Mouse (Mus musculus) intestine, embryonic 14.5 days (tissue): ENCODE results near the gene Otx2. TPM values are rescaled to one million over a fixed set of nuclear protein-coding genes. Genes with fewer than 3 reads are reported as not detected.

Source experiments
- ATAC-seq: fragments of 200-750 bp; cut with Nextera tagmentation; replicated peaks from 2 replicates; pipeline ENCODE4 v1.8.0; 2017; ENCODE audit warnings: low read depth, moderate number of reproducible peaks, moderate TSS enrichment, moderate library complexity; ENCODE audit not compliant: low FRiP score, low TSS enrichment
- DNase-seq: peaks from one replicate; pipeline ENCODE4 v3.0.0-alpha.2; 2018; ENCODE audit warnings: low spot score
- H3K27ac ChIP-seq: fragments of 300-500 bp; sonication (generic); 2 replicates; pipeline ENCODE4 v1.5.1; 2014; ENCODE audit warnings: low read depth, mild to moderate bottlenecking, control low read depth
- H3K27me3 ChIP-seq: fragments of 300-500 bp; sonication (generic); replicated peaks from 2 replicates; pipeline ENCODE4 v1.6.1; 2014; ENCODE audit warnings: low read length, control low read depth; ENCODE audit not compliant: control insufficient read depth, insufficient read depth
- H3K36me3 ChIP-seq: fragments of 300-500 bp; sonication (generic); 2 replicates; pipeline ENCODE4 v1.6.1; 2014; ENCODE audit warnings: low read length, control low read depth; ENCODE audit not compliant: control insufficient read depth, insufficient read depth
- H3K4me1 ChIP-seq: fragments of 300-500 bp; sonication (generic); replicated peaks from 2 replicates; pipeline ENCODE4 v1.6.1; 2014; ENCODE audit warnings: low read length, control low read depth, mixed read lengths; ENCODE audit not compliant: control insufficient read depth, insufficient read depth
- H3K4me2 ChIP-seq: fragments of 300-500 bp; sonication (generic); 2 replicates; pipeline ENCODE4 v1.6.1; 2014; ENCODE audit warnings: low read length
- H3K4me3 ChIP-seq: fragments of 300-500 bp; sonication (generic); 2 replicates; pipeline ENCODE4 v1.5.1; 2014; ENCODE audit warnings: low read depth, low read length, control low read depth, mixed read lengths
- H3K9ac ChIP-seq: fragments of 300-500 bp; sonication (generic); 2 replicates; pipeline ENCODE4 v1.6.1; 2014; ENCODE audit warnings: mild to moderate bottlenecking, low read length
- H3K9me3 ChIP-seq: fragments of 300-500 bp; sonication (generic); 2 replicates; pipeline ENCODE4 v1.6.1; 2016; ENCODE audit warnings: low read length, control low read depth; ENCODE audit not compliant: control insufficient read depth
- WGBS: fragments of 180-500 bp; shearing (Covaris S2); extraction: QIAGEN DNeasy Blood & Tissue Kit; methylation state at CpG from one replicate; pipeline ENCODE4 v1.1.7; 2014; 5-methylcytosine and 5-hydroxymethylcytosine counted together
- polyA plus RNA-seq: library from polyadenylated mRNA; unstranded; fragments of >200 nt; fragmentation: Nextera tagmentation; extraction: Ambion mirVana; gene quantifications from 2 replicates; pipeline ENCODE4 v1.2.1, GENCODE M21; 2014

The Otx2 gene
- polyA plus RNA-seq, result not detected in 2 replicates

DNA sequence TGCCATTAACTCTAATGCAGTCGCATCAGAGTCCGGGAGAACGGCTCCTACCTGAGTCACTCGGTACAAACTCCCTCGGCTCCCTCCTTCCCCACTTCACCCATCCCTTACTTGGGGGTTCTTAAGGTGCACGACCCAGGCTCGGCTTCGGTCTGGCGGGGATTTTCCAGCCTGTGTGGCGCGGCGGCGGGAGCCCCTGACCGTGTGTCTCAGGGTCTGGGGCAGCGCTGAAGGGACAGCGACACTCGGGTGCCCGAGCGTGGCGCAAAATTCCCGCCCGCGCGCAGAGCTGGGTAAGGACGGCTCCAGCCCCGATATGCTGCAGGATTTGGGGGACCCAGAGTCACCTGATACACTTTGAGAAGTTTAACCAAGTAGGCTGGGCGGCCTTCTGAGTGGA is at the start of gene Otx2:
TSS of gene Otx2 (minus strand) at position 279 of the 400 bp plus-strand sequence.
- Histone ChIP-seq H3K4me1 (no peaks in the 10 kb centered on the region), H3K9ac (no peak within 1 kb of the TSS), H3K36me3 (no peaks in the 10 kb centered on the region), H3K4me3 (no peak within 1 kb of the TSS), H3K27me3 (peaks cover 100% of the 10 kb centered on the region), H3K9me3 (no peaks in the 10 kb centered on the region), H3K27ac (no peak within 1 kb of the TSS), H3K4me2 (no peak within 1 kb of the TSS)
- no peak for ATAC-seq
- under 1% methylated on average over 27 of the region's 27 CpGs for WGBS
- DNase-seq, result peak; percentile 61

DNA sequence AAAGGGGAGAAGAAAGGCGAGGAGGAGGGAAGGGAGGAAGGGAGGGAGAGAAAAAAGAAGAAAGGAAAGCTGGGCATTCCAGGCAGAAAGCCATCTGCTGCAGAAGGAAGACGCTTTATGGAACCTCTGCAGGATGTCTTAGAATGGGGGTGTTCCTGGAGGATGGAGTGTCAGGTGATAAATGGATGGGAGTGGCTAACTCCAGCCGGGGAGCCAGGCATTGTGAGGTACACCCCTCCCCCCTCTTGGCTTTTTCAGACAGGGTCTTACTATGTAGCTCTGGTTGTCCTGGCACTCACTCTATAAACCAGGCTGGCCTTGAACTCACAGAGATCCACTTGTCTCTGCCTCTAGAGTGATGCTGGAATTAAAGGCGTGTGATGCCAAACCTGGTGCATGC is 49.1 kb upstream of the Otx2 start:
- Histone ChIP-seq H3K27ac (no peak overlapping the region), H3K9me3 (no peaks in the 10 kb centered on the region), H3K27me3 (no peaks in the 10 kb centered on the region), H3K4me1 (no peaks in the 10 kb centered on the region), H3K4me2 (no peak overlapping the region), H3K36me3 (no peaks in the 10 kb centered on the region), H3K9ac (no peak overlapping the region), H3K4me3 (no peak overlapping the region)
- 29% methylated on average over 4 of the region's 4 CpGs for WGBS
- DNase-seq (no peak), ATAC-seq (no peak)

DNA sequence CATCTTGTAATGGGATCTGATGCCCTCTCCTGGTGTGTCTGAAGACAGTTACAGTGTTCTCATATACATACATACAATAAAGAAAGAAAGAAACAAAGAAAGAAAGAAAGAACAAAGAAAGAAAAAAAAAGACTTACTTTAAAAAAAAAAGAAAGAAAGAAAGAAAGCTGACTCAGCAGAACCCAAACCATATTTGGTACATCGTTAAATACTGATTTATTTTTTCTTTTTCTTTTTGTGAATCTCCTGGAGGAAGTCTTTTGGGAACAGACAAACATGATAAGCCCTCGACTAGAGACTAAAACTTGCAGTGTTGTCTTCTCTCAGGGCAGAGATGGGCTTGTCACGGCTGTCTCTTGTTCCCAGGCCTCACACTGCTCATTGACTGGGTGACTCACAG is 45.7 kb upstream of the Otx2 start:
- 76% methylated on average over 3 of the region's 3 CpGs for whole genome bisulfite sequencing
- no peaks in the 10 kb centered on the region for H3K36me3 ChIP-seq
- H3K9me3 ChIP-seq, result no peaks in the 10 kb centered on the region
- H3K9ac ChIP-seq, result no peak overlapping the region
- H3K4me1 ChIP-seq, result no peaks in the 10 kb centered on the region
- H3K27ac ChIP-seq, result no peak overlapping the region
- ATAC-seq (no peak), DNase-seq (no peak)
- H3K4me2 ChIP-seq, result no peak overlapping the region
- H3K4me3 ChIP-seq, result no peak overlapping the region
- no peaks in the 10 kb centered on the region for H3K27me3 ChIP-seq

DNA sequence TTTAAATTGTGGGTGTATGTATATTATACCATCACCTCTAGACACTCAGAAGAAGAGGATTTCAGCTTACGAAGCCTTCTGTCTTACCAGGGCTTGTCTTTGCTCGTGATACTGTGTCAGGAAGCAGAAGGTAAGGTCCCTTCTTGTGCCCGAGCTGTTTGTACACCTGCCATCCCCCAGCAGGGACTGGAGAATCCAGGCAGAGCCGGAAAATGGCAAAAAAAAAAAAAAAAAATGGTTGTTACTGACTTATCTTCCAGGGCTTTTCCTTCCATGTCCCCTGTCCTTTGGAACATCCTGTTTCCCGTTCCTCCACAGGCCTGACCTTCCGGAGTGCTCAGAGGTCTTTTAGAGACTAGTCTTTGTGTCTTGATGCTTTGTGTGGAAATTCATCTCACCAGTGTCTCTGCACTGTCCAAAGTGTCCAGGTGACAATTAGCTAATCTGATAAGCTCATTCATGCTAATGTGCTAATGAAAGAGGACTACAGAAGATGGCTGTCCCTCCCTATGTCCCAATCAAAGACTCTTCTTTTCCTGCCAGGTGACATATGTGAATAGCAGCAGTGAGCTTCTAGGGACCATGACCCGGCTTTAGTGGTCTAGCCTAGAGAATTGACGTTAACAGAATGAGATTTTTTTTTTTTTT is 44.1 kb upstream of the Otx2 start:
- H3K27me3 ChIP-seq, result no peaks in the 10 kb centered on the region
- ATAC-seq, result no peak

DNA sequence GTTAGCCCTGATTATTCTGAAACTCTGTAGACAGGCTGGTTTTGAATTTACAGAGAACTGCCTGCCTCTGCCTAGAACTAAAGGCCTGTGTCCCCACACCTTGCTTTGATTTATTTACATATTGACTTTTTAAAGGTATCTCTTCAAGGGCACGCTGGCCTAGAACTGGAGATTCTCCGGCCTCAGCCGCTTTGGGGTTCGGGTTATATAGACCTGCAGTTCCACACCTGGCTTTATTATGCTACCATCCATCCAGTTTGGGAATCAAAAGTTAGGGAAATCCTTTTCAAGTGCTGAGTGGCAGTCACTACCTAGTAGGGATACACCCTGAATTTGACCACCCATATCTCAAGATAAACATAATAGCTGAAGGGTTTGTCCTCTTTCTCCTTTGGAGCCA is 42.8 kb upstream of the Otx2 start:
- H3K27ac ChIP-seq, result no peak overlapping the region
- H3K36me3 ChIP-seq, result no peaks in the 10 kb centered on the region
- no peaks in the 10 kb centered on the region for H3K27me3 ChIP-seq
- H3K4me3 ChIP-seq, result no peak overlapping the region
- H3K9ac ChIP-seq, result no peak overlapping the region
- ATAC-seq (no peak), DNase-seq (no peak)
- H3K4me1 ChIP-seq, result no peaks in the 10 kb centered on the region
- no peaks in the 10 kb centered on the region for H3K9me3 ChIP-seq
- WGBS, result 88% methylated on average over 4 of the region's 4 CpGs
- H3K4me2 ChIP-seq, result no peak overlapping the region

More for the DNA sequence above, 44.1 kb upstream of the Otx2 start:
- no peak overlapping the region for H3K9ac ChIP-seq
- H3K4me3 ChIP-seq, result no peak overlapping the region
- no peak for DNase-seq
- no peaks in the 10 kb centered on the region for H3K36me3 ChIP-seq
- no peak overlapping the region for H3K4me2 ChIP-seq
- no peaks in the 10 kb centered on the region for H3K4me1 ChIP-seq
- no peaks in the 10 kb centered on the region for H3K9me3 ChIP-seq
- H3K27ac ChIP-seq, result no peak overlapping the region
- WGBS, result 75% methylated on average over 8 of the region's 8 CpGs

DNA sequence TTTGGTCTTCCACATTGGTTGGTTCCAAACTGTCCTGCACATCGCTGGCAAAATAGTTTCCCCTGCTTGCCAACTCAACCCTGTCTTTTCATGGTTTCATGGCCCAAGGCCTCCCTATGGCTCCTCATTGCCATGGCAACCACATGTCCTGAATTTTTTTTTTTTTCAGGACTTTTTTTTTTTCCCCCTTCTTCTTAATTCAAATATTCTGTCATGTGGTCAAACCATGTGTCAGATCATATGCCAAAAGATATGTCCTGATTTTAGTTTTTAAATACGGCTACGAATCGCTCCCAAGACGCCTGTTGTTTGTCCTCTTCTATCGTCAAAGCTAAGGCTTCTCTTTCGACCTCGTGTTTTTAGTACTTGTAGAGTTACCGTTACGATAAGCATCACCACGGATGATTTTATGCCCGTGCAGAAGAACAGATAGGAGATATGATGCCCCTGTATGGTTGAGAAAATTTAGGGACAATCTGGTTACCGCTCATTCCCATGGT is 37.3 kb upstream of the Otx2 start:
- Histone ChIP-seq H3K4me1 (no peaks in the 10 kb centered on the region; the same call in 1 of the 2 replicates), H3K27me3 (peaks cover 48% of the 10 kb centered on the region), H3K4me2 (no peak overlapping the region), H3K36me3 (no peaks in the 10 kb centered on the region), H3K9ac (no peak overlapping the region), H3K9me3 (no peaks in the 10 kb centered on the region), H3K27ac (no peak overlapping the region), H3K4me3 (no peak overlapping the region)
- ATAC-seq, result no peak
- DNase-seq, result no peak
- 86% methylated on average over 13 of the region's 13 CpGs for WGBS

DNA sequence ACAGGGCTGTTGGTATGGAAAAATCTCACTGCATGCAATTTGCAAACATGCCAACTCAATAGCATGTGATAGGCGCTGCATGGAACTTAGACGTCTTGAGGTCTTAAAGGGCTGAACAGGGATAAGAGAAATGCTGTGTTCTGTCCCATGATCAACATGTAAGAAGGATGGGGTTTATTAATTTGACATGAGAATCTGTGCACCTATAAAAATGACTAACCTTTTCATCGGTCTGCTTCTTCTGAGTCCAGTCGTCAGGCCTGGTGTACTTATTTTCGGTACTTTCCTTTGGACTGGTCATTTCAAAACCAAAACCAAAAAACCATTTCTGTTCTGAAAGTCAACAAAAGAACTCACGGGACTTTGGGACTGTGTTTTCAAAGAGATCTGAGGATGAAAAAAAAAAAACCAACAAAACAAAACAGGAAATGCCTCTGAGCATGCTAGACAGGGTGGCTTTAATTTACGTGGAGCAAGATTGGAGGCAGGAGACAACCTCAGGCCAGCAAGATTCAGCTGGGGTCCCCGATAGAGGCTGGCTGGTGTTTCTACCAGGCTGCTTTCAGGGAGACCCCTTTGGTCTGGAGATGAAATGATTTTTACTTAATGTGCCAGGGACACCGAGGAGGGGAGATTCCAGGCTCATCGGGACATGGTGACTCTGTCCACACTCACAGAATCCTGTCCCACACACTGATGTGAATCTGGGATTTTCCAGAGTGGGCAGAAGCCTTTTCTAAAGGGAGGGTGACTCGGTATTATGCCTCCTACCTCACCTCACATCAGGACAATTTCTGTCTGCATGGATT is 36.6 kb upstream of the Otx2 start:
- no peak for DNase-seq
- H3K27me3 ChIP-seq, result peaks cover 48% of the 10 kb centered on the region
- H3K36me3 ChIP-seq, result no peaks in the 10 kb centered on the region
- H3K4me1 ChIP-seq, result no peaks in the 10 kb centered on the region; the same call in 1 of the 2 replicates
- no peaks in the 10 kb centered on the region for H3K9me3 ChIP-seq
- H3K4me3 ChIP-seq, result no peak overlapping the region
- no peak overlapping the region for H3K9ac ChIP-seq
- H3K27ac ChIP-seq, result no peak overlapping the region
- no peak overlapping the region for H3K4me2 ChIP-seq
- WGBS, result 52% methylated on average over 11 of the region's 11 CpGs
- ATAC-seq, result no peak

DNA sequence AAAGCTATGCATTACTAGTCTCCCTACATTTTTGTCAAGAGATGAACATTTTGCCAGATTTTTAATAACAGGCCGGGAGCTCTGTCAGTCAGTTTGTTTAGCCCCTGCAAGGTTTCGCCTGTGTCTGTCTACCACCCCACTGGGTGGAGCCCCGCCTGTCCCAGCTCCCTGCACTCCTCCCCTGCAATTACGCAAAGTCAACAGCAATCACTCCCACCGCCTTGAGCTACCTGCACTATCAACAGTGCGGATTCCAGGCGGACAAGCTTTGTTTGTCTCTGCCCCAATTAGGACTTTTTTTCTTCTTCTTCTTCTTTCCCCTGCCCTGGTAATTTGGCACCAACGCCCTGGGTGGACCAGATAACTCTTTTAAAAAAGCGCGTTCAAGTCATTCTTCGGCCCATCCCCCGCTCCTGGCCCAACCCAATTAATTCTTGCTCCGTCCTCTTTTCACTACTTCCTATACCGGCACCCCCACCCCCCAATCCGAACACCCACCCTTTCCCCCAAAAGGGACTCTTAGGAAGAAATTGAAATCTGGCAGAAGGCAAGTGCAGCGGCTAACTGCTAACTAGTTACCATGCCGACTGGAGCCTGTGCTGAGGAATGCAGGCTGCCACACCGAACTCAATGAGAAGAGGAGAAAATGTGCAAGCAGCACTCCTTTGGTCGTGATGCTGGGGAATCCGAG is 35.9 kb upstream of the Otx2 start:
- ATAC-seq (peak; percentile 50; the same call in 1 of the 2 replicates), DNase-seq (peak; percentile 59)
- no peak overlapping the region for H3K4me3 ChIP-seq
- H3K36me3 ChIP-seq, result no peaks in the 10 kb centered on the region
- H3K27me3 ChIP-seq, result peaks cover 48% of the 10 kb centered on the region
- no peak overlapping the region for H3K9ac ChIP-seq
- H3K27ac ChIP-seq, result no peak overlapping the region
- no peaks in the 10 kb centered on the region; the same call in 1 of the 2 replicates for H3K4me1 ChIP-seq
- peak overlapping the region; percentile 36 for H3K4me2 ChIP-seq
- WGBS, result 2% methylated on average over 20 of the region's 20 CpGs
- no peaks in the 10 kb centered on the region for H3K9me3 ChIP-seq
